Mouse (Mus musculus): ENCODE measurements around the gene Hgfac. TPM values are rescaled to one million over a fixed set of nuclear protein-coding genes. Genes with fewer than 3 reads are reported as not detected.

The Hgfac gene
- polyA plus RNA-seq, 1 experiment from 2014 or later, result 0.76 TPM

Small RNA genes within 50 kb of the gene (microRNA-seq; reads per million reads assigned to microRNA genes)
- gene Mir3097, result 4.2 reads per million, percentile 17 among the genes with 10 or more reads in this experiment

Other genes starting within 250 kb of the Hgfac start
- gene Msantd1, start 133.5 kb upstream of the Hgfac start, polyA plus RNA-seq (2014; fragmentation: Nextera tagmentation; extraction: Ambion mirVana), result 0.84 and 1.0 TPM in 2 replicates
- gene Rgs12, start 92.1 kb upstream of the Hgfac start, polyA plus RNA-seq (2014; fragmentation: Nextera tagmentation; extraction: Ambion mirVana), result 20.8 and 29.3 TPM in 2 replicates
- 0.35 and 0.37 TPM in 2 replicates for gene Dok7, start 15.3 kb downstream of the Hgfac start, polyA plus RNA-seq (2014; fragmentation: Nextera tagmentation; extraction: Ambion mirVana)
- gene Lrpap1, start 64.3 kb downstream of the Hgfac start, polyA plus RNA-seq (2014; fragmentation: Nextera tagmentation; extraction: Ambion mirVana), result 134 and 160 TPM in 2 replicates
- gene Adra2c, start 236.8 kb downstream of the Hgfac start, polyA plus RNA-seq (2014; fragmentation: Nextera tagmentation; extraction: Ambion mirVana), result 0.47 and 0.58 TPM in 2 replicates